Mouse (Mus musculus) telencephalon, adult 2 months (tissue): ENCODE data around the gene Gm4767.
"Not testable (repeated sequence)": the region's sequence is repeated elsewhere in the genome, so short reads cannot be mapped to it uniquely, and the experiment has no call there.

Source experiments
- DNase-seq: peaks from one replicate; pipeline ENCODE4 v3.0.0-alpha.2; 2011; ENCODE audit warnings: low read depth, low spot score

The Gm4767 gene

GRCm38 (mm10) chr10:81811899-81812298 is at the start of gene Gm4767:
Gm4767 (plus strand) TSS chr10:81812186.
- not testable (repeated sequence) for DNase-seq

GRCm38 (mm10) chr10:81770506-81771403 is 41.2 kb upstream of the Gm4767 start, which contains the start of gene Gm3055:
Gm3055 (minus strand) TSS chr10:81771161.
- not testable (repeated sequence) for DNase-seq

- not testable (repeated sequence) for DNase-seq
Measured at GRCm38 (mm10) chr10:81771404-81771777, 40.6 kb upstream of the Gm4767 start.

DNA sequence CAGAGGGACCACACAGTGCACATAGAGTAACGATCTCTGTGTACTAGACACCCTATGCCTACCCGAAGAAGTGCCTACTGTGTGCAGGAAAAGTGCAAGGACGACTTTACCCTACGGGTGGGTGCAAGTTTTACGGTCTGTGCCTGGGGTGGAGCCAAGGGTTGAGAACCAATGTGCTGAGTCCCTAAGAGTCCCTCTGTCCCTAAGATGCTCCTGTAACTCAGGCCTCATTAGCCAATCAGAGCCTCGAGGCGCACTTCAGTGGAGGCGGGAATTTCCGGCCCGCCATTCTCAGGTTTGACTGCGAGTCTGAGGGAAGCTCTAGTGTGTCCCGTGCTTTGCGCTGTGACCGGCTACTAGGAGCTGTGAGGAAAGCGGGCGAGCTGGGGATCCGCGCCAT is 34.2 kb downstream of the Gm4767 start:
- DNase-seq = not testable (repeated sequence)

DNA sequence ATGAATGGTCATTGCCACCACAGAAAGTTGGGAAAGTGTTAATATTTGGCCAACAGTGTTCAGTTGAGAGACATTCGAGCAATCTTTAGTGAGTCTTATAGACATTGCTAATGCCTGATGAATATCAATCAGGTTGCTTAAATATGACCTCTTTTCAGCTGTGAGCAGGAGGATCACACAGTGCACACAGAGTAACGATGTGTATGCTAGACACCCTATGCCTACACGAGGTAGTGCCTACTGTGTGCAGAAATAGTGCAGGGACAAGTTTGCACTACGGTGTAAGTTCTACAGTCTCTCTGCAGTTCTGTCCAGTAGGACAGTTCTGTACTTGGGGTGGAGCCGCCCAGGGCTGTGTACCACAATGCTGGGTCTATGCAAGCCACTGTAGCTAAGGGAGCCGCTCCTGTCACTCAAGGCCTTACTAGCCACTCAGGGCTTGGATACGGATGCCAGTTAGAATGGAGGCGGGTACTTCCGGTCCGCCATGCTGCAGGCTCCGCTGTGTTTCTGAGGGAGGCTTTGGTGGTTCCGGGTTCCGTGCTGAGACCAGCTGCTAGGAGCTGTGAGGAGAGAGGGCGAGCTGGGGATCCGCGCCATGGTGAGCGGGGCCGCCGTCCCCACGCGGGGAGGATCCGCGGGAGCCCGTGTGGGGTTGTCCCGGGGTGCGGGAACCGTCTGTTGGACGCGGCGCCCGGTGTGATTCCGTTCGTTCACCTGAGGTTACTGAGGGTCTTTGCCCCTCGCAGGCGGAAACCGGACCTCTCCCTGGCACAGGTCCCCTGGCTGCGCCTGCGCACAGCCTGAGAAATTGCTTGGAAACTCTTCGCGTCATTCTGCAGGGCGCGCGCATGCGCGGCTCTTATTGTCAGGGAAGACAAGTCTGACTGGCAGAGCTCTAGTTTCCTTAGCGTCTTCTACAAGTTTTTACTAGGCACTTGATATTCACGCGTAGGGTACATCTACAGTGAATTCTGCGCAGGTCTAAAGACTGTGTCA is 51.7 kb downstream of the Gm4767 start, which contains the start of gene Gm32687:
Gene Gm32687 (plus strand): TSS at position 526 of the 999 bp plus-strand sequence.
- DNase-seq = not testable (repeated sequence)
